Mouse (Mus musculus): ENCODE results near the gene Tmem102.

The Tmem102 gene

GRCm38 (mm10) chr11:69757303-69758089, 47.9 kb downstream of the Tmem102 start:
- no peak for DNase-seq

GRCm38 (mm10) chr11:69754701-69755100, 50.7 kb downstream of the Tmem102 start:
- DNase-seq: peak; percentile 65 to 73

- DNase-seq: no peak
Observed at GRCm38 (mm10) chr11:69754233-69754632, 51.2 kb downstream of the Tmem102 start.
